Mouse (Mus musculus): ENCODE measurements around the gene Tprn. TPM values are rescaled to one million over a fixed set of nuclear protein-coding genes. Genes with fewer than 3 reads are reported as not detected.
A peak's percentile ranks its signal among the peaks of the same experiment; 100 is the strongest.

Gene Tprn
- polyA plus RNA-seq, 1 experiment from 2014 or later, result 7.3 TPM

- Histone ChIP-seq H3K4me1 (ENCODE audit: control insufficient read depth, insufficient read depth, low read length) (0 out of 2 replicates have a peak, but pooled peaks cover 6% of the 10 kb centered on the region), H3K9me3 (ENCODE audit: control insufficient read depth, low read length) (no peaks in the 10 kb centered on the region), H3K4me2 (replicated peaks; ENCODE audit: low read depth, low read length) (peak overlapping the region; percentile 75), H3K27me3 (ENCODE audit: control insufficient read depth, insufficient read depth, low read length) (peaks cover 36% of the 10 kb centered on the region), H3K27ac (ENCODE audit: low read depth, low read length) (no peak overlapping the region), H3K9ac (ENCODE audit: low read depth, low read length) (peak overlapping the region; percentile 42; the same call in 1 of the 2 replicates), H3K36me3 (ENCODE audit: control insufficient read depth, insufficient read depth, low read length) (no peaks in the 10 kb centered on the region), H3K4me3 (ENCODE audit: low read length) (peak overlapping the region; percentile 41)
- peak; percentile 78 for ATAC-seq (ENCODE audit: low FRiP score, low TSS enrichment)
- WGBS, result 3% methylated on average over 45 of the region's 45 CpGs
These were observed 42.5 kb downstream of the Tprn start for GRCm38 (mm10) chr2:25304657-25305541.

- peak overlapping the region; percentile 42; the same call in 1 of the 2 replicates for H3K9ac ChIP-seq (ENCODE audit: low read depth, low read length)
- WGBS, result 50% methylated on average over 14 of the region's 14 CpGs
- no peaks in the 10 kb centered on the region for H3K36me3 ChIP-seq (ENCODE audit: control insufficient read depth, insufficient read depth, low read length)
- H3K4me2 ChIP-seq (replicated peaks; ENCODE audit: low read depth, low read length), result peak overlapping the region; percentile 75
- H3K4me3 ChIP-seq (ENCODE audit: low read length), result peak overlapping the region; percentile 41
- peaks cover 42% of the 10 kb centered on the region for H3K27me3 ChIP-seq (ENCODE audit: control insufficient read depth, insufficient read depth, low read length)
- H3K27ac ChIP-seq (ENCODE audit: low read depth, low read length), result no peak overlapping the region
- no peaks in the 10 kb centered on the region for H3K9me3 ChIP-seq (ENCODE audit: control insufficient read depth, low read length)
- H3K4me1 ChIP-seq (ENCODE audit: control insufficient read depth, insufficient read depth, low read length), result 0 out of 2 replicates have a peak, but pooled peaks cover 6% of the 10 kb centered on the region
- 0 out of 2 replicates have a peak, but pooled peaks have one; percentile 54 for ATAC-seq (ENCODE audit: low FRiP score, low TSS enrichment)
These were observed 43.4 kb downstream of the Tprn start for GRCm38 (mm10) chr2:25305587-25306359.

DNA sequence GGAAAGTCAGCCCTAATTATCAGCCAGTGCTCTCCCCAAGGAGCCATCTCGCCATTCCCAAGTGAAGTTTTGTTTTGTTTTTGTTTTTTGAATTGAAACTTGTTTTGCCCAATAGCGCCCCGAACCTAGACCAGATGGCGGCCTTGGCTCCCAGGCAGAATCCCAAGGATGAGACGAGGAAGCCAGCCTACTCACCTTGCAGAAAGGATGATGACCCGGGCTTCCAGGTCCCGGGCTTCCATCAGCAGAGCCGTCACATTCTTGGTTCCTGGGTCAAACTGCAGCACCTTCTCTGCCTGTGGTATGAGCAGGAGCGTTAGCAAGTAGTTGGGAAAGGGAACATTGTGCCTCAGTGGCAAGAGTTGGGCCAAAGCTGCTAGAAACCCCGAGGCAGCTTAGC, 47.8 kb downstream of the Tprn start:
- 57% methylated on average over 10 of the region's 10 CpGs for WGBS
- Histone ChIP-seq H3K4me1 (ENCODE audit: control insufficient read depth, insufficient read depth, low read length) (0 out of 2 replicates have a peak, but pooled peaks cover 2% of the 10 kb centered on the region), H3K36me3 (ENCODE audit: control insufficient read depth, insufficient read depth, low read length) (no peaks in the 10 kb centered on the region), H3K9ac (ENCODE audit: low read depth, low read length) (no peak overlapping the region), H3K4me3 (ENCODE audit: low read length) (no peak overlapping the region), H3K27me3 (ENCODE audit: control insufficient read depth, insufficient read depth, low read length) (peaks cover 73% of the 10 kb centered on the region), H3K4me2 (replicated peaks; ENCODE audit: low read depth, low read length) (no peak overlapping the region), H3K9me3 (ENCODE audit: control insufficient read depth, low read length) (no peaks in the 10 kb centered on the region), H3K27ac (ENCODE audit: low read depth, low read length) (no peak overlapping the region)
- ATAC-seq (ENCODE audit: low FRiP score, low TSS enrichment), result no peak

DNA sequence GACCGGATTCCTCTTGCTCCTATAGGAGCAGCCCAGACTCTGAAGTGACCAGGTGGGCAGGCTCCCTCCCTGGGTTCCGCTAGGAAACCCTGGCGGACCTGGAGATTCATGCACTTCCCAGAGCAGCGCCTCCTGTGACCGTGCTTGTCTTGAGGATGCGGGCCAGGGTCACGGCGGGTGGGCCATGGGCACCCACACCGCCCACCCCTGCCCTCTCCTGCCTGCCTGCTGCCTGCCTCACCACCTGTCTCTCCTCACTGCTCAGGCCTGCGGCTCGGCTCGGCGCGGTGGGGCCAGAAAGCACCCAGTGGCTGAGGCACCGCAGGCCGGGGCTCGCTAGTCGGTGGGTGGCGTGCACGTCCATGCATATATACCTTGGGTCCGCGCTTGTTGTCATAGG, 48.6 kb downstream of the Tprn start:
- no peaks in the 10 kb centered on the region for H3K9me3 ChIP-seq (ENCODE audit: control insufficient read depth, low read length)
- H3K9ac ChIP-seq (ENCODE audit: low read depth, low read length), result no peak overlapping the region
- no peaks in the 10 kb centered on the region for H3K36me3 ChIP-seq (ENCODE audit: control insufficient read depth, insufficient read depth, low read length)
- peaks cover 65% of the 10 kb centered on the region for H3K27me3 ChIP-seq (ENCODE audit: control insufficient read depth, insufficient read depth, low read length)
- no peak overlapping the region for H3K4me3 ChIP-seq (ENCODE audit: low read length)
- H3K4me2 ChIP-seq (replicated peaks; ENCODE audit: low read depth, low read length), result no peak overlapping the region
- no peaks in the 10 kb centered on the region for H3K4me1 ChIP-seq (ENCODE audit: control insufficient read depth, insufficient read depth, low read length)
- H3K27ac ChIP-seq (ENCODE audit: low read depth, low read length), result no peak overlapping the region
- ATAC-seq (ENCODE audit: low FRiP score, low TSS enrichment), result no peak
- WGBS, result 2% methylated on average over 22 of the region's 22 CpGs

DNA sequence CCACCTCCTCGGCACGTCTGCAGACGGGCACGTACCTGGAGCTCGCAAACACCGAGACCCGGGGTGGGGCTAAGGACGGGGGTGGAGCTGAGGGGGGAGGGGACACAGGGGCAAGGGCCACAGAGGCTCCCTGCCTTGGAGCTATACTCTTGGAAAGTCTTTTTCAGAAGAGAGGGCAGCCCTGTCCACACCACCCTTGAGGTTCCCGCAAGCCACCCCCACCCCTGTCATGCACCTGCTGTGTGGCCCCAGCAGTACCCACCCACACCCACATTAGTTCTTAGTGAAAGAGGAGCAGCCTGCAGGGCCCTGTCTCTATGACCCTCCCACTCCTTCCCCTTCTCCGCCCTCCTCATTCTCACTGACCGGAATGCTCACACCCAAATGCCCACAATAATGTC, 49.1 kb downstream of the Tprn start:
- H3K9ac ChIP-seq (ENCODE audit: low read depth, low read length), result no peak overlapping the region
- H3K36me3 ChIP-seq (ENCODE audit: control insufficient read depth, insufficient read depth, low read length), result no peaks in the 10 kb centered on the region
- no peak for ATAC-seq (ENCODE audit: low FRiP score, low TSS enrichment)
- no peak overlapping the region for H3K27ac ChIP-seq (ENCODE audit: low read depth, low read length)
- H3K4me3 ChIP-seq (ENCODE audit: low read length), result no peak overlapping the region
- H3K4me2 ChIP-seq (replicated peaks; ENCODE audit: low read depth, low read length), result no peak overlapping the region
- no peaks in the 10 kb centered on the region for H3K9me3 ChIP-seq (ENCODE audit: control insufficient read depth, low read length)
- H3K27me3 ChIP-seq (ENCODE audit: control insufficient read depth, insufficient read depth, low read length), result peaks cover 63% of the 10 kb centered on the region
- WGBS, result 3% methylated on average over 11 of the region's 11 CpGs
- H3K4me1 ChIP-seq (ENCODE audit: control insufficient read depth, insufficient read depth, low read length), result no peaks in the 10 kb centered on the region

DNA sequence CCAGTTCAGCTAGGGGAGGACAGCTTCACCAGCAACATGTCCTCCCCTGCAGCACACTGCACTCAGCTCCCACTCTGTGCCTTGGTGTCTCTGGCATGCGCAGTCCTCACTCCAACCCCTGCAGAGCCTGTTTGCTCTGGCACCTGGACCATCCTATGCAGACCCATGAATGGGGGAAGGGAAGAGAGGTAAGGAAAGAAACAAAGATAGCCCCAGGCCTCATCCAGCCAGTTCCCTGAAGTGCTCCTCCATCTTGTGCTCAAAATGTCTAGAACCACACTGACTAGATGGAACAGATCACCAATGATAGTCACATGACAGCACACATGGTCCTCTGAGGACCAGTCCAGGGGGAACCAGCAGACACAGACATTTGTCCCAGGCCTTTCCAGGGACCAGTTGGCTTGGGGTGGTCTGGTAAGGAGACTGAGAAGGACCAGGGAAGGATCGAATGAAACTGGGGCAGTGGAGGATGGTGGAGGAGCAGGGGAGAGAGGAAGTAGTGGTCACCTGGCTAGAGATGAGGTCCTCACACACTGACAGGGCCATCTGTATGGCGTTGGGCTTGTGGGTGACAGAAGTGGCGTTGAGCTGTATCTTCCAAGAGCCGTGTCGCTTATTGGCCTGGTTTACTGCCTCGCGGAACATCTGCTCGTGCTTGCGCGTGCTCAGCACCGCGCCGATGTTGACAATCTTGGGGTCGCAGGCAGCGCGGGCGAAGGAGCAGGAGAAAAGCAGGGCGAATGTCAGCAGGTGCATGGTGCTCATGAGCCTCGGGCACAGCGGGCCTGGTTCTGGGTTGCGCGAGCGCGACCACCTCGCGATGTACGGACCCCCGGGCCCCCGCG, 55.9 kb downstream of the Tprn start:
- H3K4me3 ChIP-seq (ENCODE audit: low read length), result peak overlapping the region; percentile 32
- no peak; the same call in 1 of the 2 replicates for ATAC-seq (ENCODE audit: low FRiP score, low TSS enrichment)
- no peak overlapping the region for H3K9ac ChIP-seq (ENCODE audit: low read depth, low read length)
- H3K4me2 ChIP-seq (replicated peaks; ENCODE audit: low read depth, low read length), result peak overlapping the region; percentile 46
- 8% methylated on average over 31 of the region's 31 CpGs for WGBS
- no peaks in the 10 kb centered on the region for H3K9me3 ChIP-seq (ENCODE audit: control insufficient read depth, low read length)
- H3K27me3 ChIP-seq (ENCODE audit: control insufficient read depth, insufficient read depth, low read length), result peaks cover 47% of the 10 kb centered on the region
- no peak overlapping the region for H3K27ac ChIP-seq (ENCODE audit: low read depth, low read length)
- peaks cover 3% of the 10 kb centered on the region; the same call in 1 of the 2 replicates for H3K4me1 ChIP-seq (ENCODE audit: control insufficient read depth, insufficient read depth, low read length)
- H3K36me3 ChIP-seq (ENCODE audit: control insufficient read depth, insufficient read depth, low read length), result no peaks in the 10 kb centered on the region

- no peak within 1 kb of the TSS for H3K9ac ChIP-seq (ENCODE audit: low read depth, low read length)
- peak within 1 kb of the TSS; percentile 32 for H3K4me3 ChIP-seq (ENCODE audit: low read length)
- peaks cover 3% of the 10 kb centered on the region; the same call in 1 of the 2 replicates for H3K4me1 ChIP-seq (ENCODE audit: control insufficient read depth, insufficient read depth, low read length)
- no peaks in the 10 kb centered on the region for H3K9me3 ChIP-seq (ENCODE audit: control insufficient read depth, low read length)
- peaks cover 43% of the 10 kb centered on the region for H3K27me3 ChIP-seq (ENCODE audit: control insufficient read depth, insufficient read depth, low read length)
- peak; percentile 72 for ATAC-seq (ENCODE audit: low FRiP score, low TSS enrichment)
- H3K36me3 ChIP-seq (ENCODE audit: control insufficient read depth, insufficient read depth, low read length), result no peaks in the 10 kb centered on the region
- WGBS, result 9% methylated on average over 58 of the region's 58 CpGs
- H3K4me2 ChIP-seq (replicated peaks; ENCODE audit: low read depth, low read length), result peak within 1 kb of the TSS; percentile 46
- H3K27ac ChIP-seq (ENCODE audit: low read depth, low read length), result no peak within 1 kb of the TSS
These were observed 56.8 kb downstream of the Tprn start, which contains the start of gene Grin1 for GRCm38 (mm10) chr2:25318971-25319773. Grin1 (minus strand) TSS chr2:25319187.

All from kidney, embryonic 14.5 days (tissue).